Comparison of ENCODE assay signal across 32 mouse cellular contexts in genomic region chr6:135501791-135502190, GRCm38 (mm10).
"Had no signal": no experiment of that assay in that cellular context is flagged by ENCODE, and none has a peak within 500 bp of the region (broad histone marks: within the 10 kb centered on the region; RNA-seq: fewer than 3 reads in every experiment).

No protein-coding gene starts in this region.

- H3K4me1 ChIP-seq: limb, embryonic 10.5 days; limb, embryonic 12.5 days; limb, embryonic 15.5 days; liver, embryonic 12.5 days; liver, embryonic 13.5 days; liver, embryonic 15.5 days; lung, embryonic 15.5 days; midbrain, embryonic 10.5 days; midbrain, embryonic 12.5 days; midbrain, embryonic 13.5 days; midbrain, embryonic 15.5 days; neural tube, embryonic 12.5 days had no signal

- ATAC-seq: liver, embryonic 12.5 days; liver, postnatal 0 days; lung, postnatal 0 days; midbrain, embryonic 13.5 days; midbrain, embryonic 15.5 days; midbrain, embryonic 16.5 days had no signal

- H3K36me3 ChIP-seq: limb, embryonic 10.5 days; limb, embryonic 12.5 days; limb, embryonic 13.5 days; limb, embryonic 15.5 days; liver, embryonic 12.5 days; liver, embryonic 13.5 days; liver, embryonic 15.5 days; lung, embryonic 15.5 days; midbrain, embryonic 10.5 days; midbrain, embryonic 12.5 days; midbrain, embryonic 13.5 days; midbrain, embryonic 15.5 days; neural tube, embryonic 12.5 days had no signal

- H3K9ac ChIP-seq: limb, embryonic 12.5 days; limb, embryonic 13.5 days; limb, embryonic 15.5 days; liver, embryonic 12.5 days; liver, embryonic 13.5 days; liver, embryonic 14.5 days; liver, embryonic 15.5 days; liver, postnatal 0 days; lung, embryonic 14.5 days; lung, embryonic 15.5 days; midbrain, embryonic 12.5 days; midbrain, embryonic 13.5 days; midbrain, embryonic 15.5 days; neural tube, embryonic 12.5 days had no signal

- H3K27me3 ChIP-seq: limb, embryonic 12.5 days; limb, embryonic 15.5 days; liver, embryonic 12.5 days; liver, embryonic 13.5 days; liver, embryonic 15.5 days; lung, embryonic 15.5 days; midbrain, embryonic 12.5 days; midbrain, embryonic 13.5 days; midbrain, embryonic 15.5 days; neural tube, embryonic 12.5 days had no signal

- H3K4me3 ChIP-seq: limb, embryonic 10.5 days; limb, embryonic 12.5 days; limb, embryonic 13.5 days; limb, embryonic 15.5 days; liver, embryonic 12.5 days; liver, embryonic 13.5 days; liver, embryonic 15.5 days; lung, embryonic 15.5 days; megakaryocyte, embryonic 14.5 days; midbrain, embryonic 10.5 days; midbrain, embryonic 12.5 days; midbrain, embryonic 13.5 days; midbrain, embryonic 15.5 days; myocyte; neural tube, embryonic 12.5 days had no signal

- H3K27ac ChIP-seq: limb, embryonic 10.5 days; limb, embryonic 12.5 days; limb, embryonic 13.5 days; limb, embryonic 15.5 days; liver, embryonic 12.5 days; liver, embryonic 13.5 days; liver, embryonic 14.5 days; liver, embryonic 15.5 days; lung, embryonic 15.5 days; macrophage; midbrain, embryonic 10.5 days; midbrain, embryonic 12.5 days; midbrain, embryonic 13.5 days; midbrain, embryonic 15.5 days; neural tube, embryonic 12.5 days had no signal

- H3K9me3 ChIP-seq: limb, embryonic 10.5 days; limb, embryonic 12.5 days; limb, embryonic 13.5 days; limb, embryonic 15.5 days; liver, embryonic 12.5 days; liver, embryonic 13.5 days; liver, embryonic 15.5 days; lung, embryonic 15.5 days; midbrain, embryonic 10.5 days; midbrain, embryonic 12.5 days; midbrain, embryonic 13.5 days; midbrain, embryonic 15.5 days; neural tube, embryonic 12.5 days had no signal

- DNase-seq: left cerebral cortex, postnatal 4 days; liver; liver, embryonic 13.5 days; liver, postnatal 0 days; lung, adult 18-20 months; lung, adult 2 months; lung, embryonic 14.5 days; lung, postnatal 10 days; lung, postnatal 14 days; lung, postnatal 36 days; lung, postnatal 4 days; midbrain, embryonic 14.5 days had no signal

- H3K4me2 ChIP-seq: limb, embryonic 12.5 days; limb, embryonic 13.5 days; limb, embryonic 15.5 days; liver, embryonic 11.5 days; liver, embryonic 12.5 days; liver, embryonic 13.5 days; liver, embryonic 15.5 days; lung, embryonic 14.5 days; lung, embryonic 15.5 days; midbrain, embryonic 11.5 days; midbrain, embryonic 12.5 days; midbrain, embryonic 13.5 days; midbrain, embryonic 15.5 days; neural tube, embryonic 12.5 days had no signal
